Mouse (Mus musculus) thymus, adult 2 months (tissue): ENCODE results near the gene Dpf3.

Source experiments
- CTCF ChIP-seq: fragments of 200-500 bp; IDR thresholded peaks from 2 replicates; pipeline ENCODE4 v1.5.1; 2012; ENCODE audit warnings: mild to moderate bottlenecking, control low read depth, low read length, moderate library complexity, borderline replicate concordance; ENCODE audit not compliant: control insufficient read depth, poor library complexity, insufficient read depth; ENCODE audit errors: extremely low read depth
- POLR2A ChIP-seq: fragments of 200-500 bp; IDR thresholded peaks from 2 replicates; pipeline ENCODE4 v1.6.1; 2012; ENCODE audit warnings: mild to moderate bottlenecking, low read length, control low read depth, moderate library complexity; ENCODE audit not compliant: control insufficient read depth, poor library complexity, insufficient read depth; ENCODE audit errors: extremely low read depth

DNA sequence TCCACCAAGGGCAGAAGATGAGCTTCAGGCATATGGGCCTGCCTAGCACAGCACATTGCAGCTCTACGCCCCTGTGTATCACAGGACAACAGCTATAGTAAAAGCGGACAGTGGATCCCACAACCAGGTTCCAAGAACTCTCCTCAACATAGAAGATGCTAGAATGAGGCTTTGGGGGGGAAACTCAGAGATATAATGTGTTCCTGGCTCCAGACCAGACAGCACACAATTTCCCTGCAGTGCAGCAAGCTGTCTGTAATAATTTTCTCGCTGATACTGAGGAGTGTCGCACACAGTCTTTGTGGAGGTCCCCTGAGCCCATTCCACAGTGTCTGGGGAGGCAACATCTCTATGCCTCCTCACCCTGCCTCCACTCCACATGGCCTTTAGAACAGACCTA, 146.6 kb downstream of the Dpf3 start:
- TF ChIP-seq POLR2A (no peak), CTCF (no peak)
